ENCODE assay signal across 9 mouse cellular contexts in genomic region chr11:84978113-84978512, GRCm38 (mm10). TPM values are rescaled to one million over a fixed set of nuclear protein-coding genes. Genes with fewer than 3 reads are reported as not detected.
DNase-seq lines count a peak whose midpoint lies in the region; ATAC-seq and TF ChIP-seq lines count a peak whose summit lies in the region.
"Had no signal": no experiment of that assay in that cellular context is flagged by ENCODE, and none has a peak within 500 bp of the region (broad histone marks: within the 10 kb centered on the region; RNA-seq: fewer than 3 reads in every experiment).

No protein-coding gene starts in this region.

- H3K27ac ChIP-seq in liver, embryonic 11.5 days (ENCODE audit: low read depth, low read length) = no peak overlapping the region
- no peak overlapping the region for H3K27ac ChIP-seq in stomach, postnatal 0 days (replicated peaks)
- H3K27ac ChIP-seq: liver, embryonic 15.5 days had no signal

- no peak for ATAC-seq in liver, embryonic 11.5 days (replicated peaks; ENCODE audit: low FRiP score)
- ATAC-seq in stomach, postnatal 0 days (ENCODE audit: low FRiP score, low TSS enrichment) = no peak

- H3K4me3 ChIP-seq in liver, embryonic 11.5 days (ENCODE audit: low read depth, low read length) = no peak overlapping the region
- H3K4me3 ChIP-seq in stomach, postnatal 0 days (ENCODE audit: low read depth, low read length) = no peak overlapping the region
- H3K4me3 ChIP-seq: liver, embryonic 15.5 days had no signal

- H3K36me3 ChIP-seq in liver, embryonic 11.5 days (ENCODE audit: control insufficient read depth, insufficient read depth, low read length) = no peaks in the 10 kb centered on the region
- no peaks in the 10 kb centered on the region for H3K36me3 ChIP-seq in stomach, postnatal 0 days (ENCODE audit: control insufficient read depth, insufficient read depth, low read length)

- peak; percentile 59 for DNase-seq in cerebellum, adult 8-10 months
- DNase-seq in cerebellum, adult 11-12 months = no peak
- peak; percentile 51 for DNase-seq in liver
- no peak for DNase-seq in liver, embryonic 11.5 days (ENCODE audit: low spot score)
- DNase-seq in c-Kit-positive CD71-negative TER-119-negative erythroid progenitor cells, embryonic 14.5 days (ENCODE audit: low read depth) = peak; percentile 32
- DNase-seq in kidney, postnatal 36 days = peak; percentile 57 to 87
- DNase-seq in stomach, postnatal 0 days (ENCODE audit: low spot score) = peak; percentile 39
- no peak for DNase-seq in urinary bladder, postnatal 10 days (ENCODE audit: low spot score)

- H3K9me3 ChIP-seq in liver, embryonic 11.5 days (ENCODE audit: control insufficient read depth, low read length) = no peaks in the 10 kb centered on the region
- H3K9me3 ChIP-seq in stomach, postnatal 0 days (ENCODE audit: control insufficient read depth, low read length) = no peaks in the 10 kb centered on the region
- H3K9me3 ChIP-seq: liver, embryonic 15.5 days had no signal

- WGBS in liver, embryonic 11.5 days = 52% methylated on average over 2 of the region's 2 CpGs
- WGBS in stomach, postnatal 0 days = 59% methylated on average over 2 of the region's 2 CpGs

- no peak overlapping the region for H3K4me2 ChIP-seq in liver, embryonic 11.5 days
- no peak overlapping the region for H3K4me2 ChIP-seq in stomach, postnatal 0 days (replicated peaks; ENCODE audit: low read depth)
- H3K4me2 ChIP-seq: liver, embryonic 15.5 days had no signal

- no peaks in the 10 kb centered on the region for H3K27me3 ChIP-seq in liver, embryonic 11.5 days (replicated peaks; ENCODE audit: control insufficient read depth, insufficient read depth, low read length)
- no peaks in the 10 kb centered on the region for H3K27me3 ChIP-seq in stomach, postnatal 0 days (ENCODE audit: control insufficient read depth, insufficient read depth, low read length)
- H3K27me3 ChIP-seq: liver, embryonic 15.5 days had no signal

- peak; percentile 63 for TF ChIP-seq CTCF in stomach, postnatal 0 days (IDR thresholded peaks at IDR 0.05; ENCODE audit: low read depth)

- H3K4me1 ChIP-seq in liver, embryonic 11.5 days (replicated peaks; ENCODE audit: control insufficient read depth, insufficient read depth, low read length) = no peaks in the 10 kb centered on the region
- H3K4me1 ChIP-seq in stomach, postnatal 0 days (replicated peaks; ENCODE audit: control insufficient read depth, insufficient read depth) = no peaks in the 10 kb centered on the region

- no peak for TF ChIP-seq EP300 in stomach, postnatal 0 days (optimal IDR thresholded peaks at IDR 0.05)

- no peak overlapping the region for H3K9ac ChIP-seq in liver, embryonic 11.5 days (ENCODE audit: low read depth, low read length)
- no peak overlapping the region for H3K9ac ChIP-seq in stomach, postnatal 0 days (ENCODE audit: low read length)
- H3K9ac ChIP-seq: liver, embryonic 15.5 days had no signal

RNA-seq across cellular contexts. Expression of gene Car4, which starts 20.5 kb away (rescaled TPM):
- 13.0 and 14.2 TPM in 2 replicates for polyA plus RNA-seq in liver, embryonic 11.5 days (2014; fragmentation: Nextera tagmentation; extraction: Ambion mirVana)
- polyA plus RNA-seq in stomach, postnatal 0 days (2015; fragmentation: Nextera tagmentation; extraction: Ambion mirVana) = 1.3 and 1.5 TPM in 2 replicates

Comparison
In these comparisons a context has a peak if more than half of its experiments do, and no peak if none do; other contexts are left out.
1. DNase-seq: peak in cerebellum, adult 8-10 months (single experiment), liver (single experiment), c-Kit-positive CD71-negative TER-119-negative erythroid progenitor cells, embryonic 14.5 days (single experiment), kidney, postnatal 36 days (2 of 2) and stomach, postnatal 0 days (single experiment); none in cerebellum, adult 11-12 months (single experiment), liver, embryonic 11.5 days (single experiment) and urinary bladder, postnatal 10 days (single experiment).